Mouse (Mus musculus): Measurements from ENCODE around the gene Noxred1. TPM values are rescaled to one million over a fixed set of nuclear protein-coding genes. Genes with fewer than 3 reads are reported as not detected.
A peak's percentile ranks its signal among the peaks of the same experiment; 100 is the strongest.
"Not testable (repeated sequence)": the region's sequence is repeated elsewhere in the genome, so short reads cannot be mapped to it uniquely, and the experiment has no call there.

Gene Noxred1
- polyA plus RNA-seq, 1 experiment from 2014 or later, result 0.50 TPM

DNA sequence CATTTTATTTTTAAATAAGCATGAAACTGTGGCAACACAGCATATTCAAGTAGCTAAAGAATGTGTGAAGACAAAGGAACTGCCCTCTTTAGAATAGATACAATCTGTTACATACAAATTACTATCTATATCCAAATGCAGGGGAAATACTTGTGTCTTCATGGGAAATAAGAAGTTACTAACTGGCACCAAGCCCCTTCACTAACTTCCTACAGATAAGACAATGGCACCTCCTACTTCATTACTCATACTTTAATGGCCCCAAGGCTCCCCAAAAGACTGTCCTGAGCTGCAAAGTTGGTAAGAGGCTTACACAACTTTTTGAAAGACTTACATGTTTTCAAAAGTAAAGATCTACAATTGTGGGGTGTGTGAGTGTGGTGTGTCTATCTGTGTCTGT, 20.9 kb downstream of the Noxred1 start:
- no peak overlapping the region for H3K4me3 ChIP-seq
- DNase-seq (ENCODE audit: low spot score), result no peak
- H3K9me3 ChIP-seq, result no peaks in the 10 kb centered on the region
- no peaks in the 10 kb centered on the region for H3K36me3 ChIP-seq
- H3K4me1 ChIP-seq (replicated peaks), result no peaks in the 10 kb centered on the region
- no peak overlapping the region for H3K27ac ChIP-seq
- no peaks in the 10 kb centered on the region for H3K27me3 ChIP-seq (ENCODE audit: insufficient read depth, poor library complexity, severe bottlenecking)

DNA sequence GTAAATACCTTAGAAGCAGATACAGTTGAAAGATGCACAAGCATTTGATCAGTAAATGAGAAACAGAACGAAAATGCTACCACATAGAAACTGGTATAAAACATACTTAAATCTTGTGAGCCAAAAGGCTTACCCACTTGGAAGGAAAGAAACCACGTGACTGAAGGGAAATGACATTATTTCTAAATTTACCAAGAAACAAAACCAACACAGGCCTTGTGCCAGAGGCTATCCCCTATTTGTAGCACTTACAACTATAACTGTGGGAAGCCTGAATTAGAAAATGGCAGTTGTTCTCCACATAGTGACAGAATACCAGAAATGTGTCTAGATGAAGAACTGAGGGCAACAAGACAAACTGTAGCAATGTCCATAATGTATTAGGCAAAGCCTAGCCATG, 22.5 kb downstream of the Noxred1 start:
- H3K4me1 ChIP-seq (replicated peaks), result no peaks in the 10 kb centered on the region
- H3K36me3 ChIP-seq, result no peaks in the 10 kb centered on the region
- no peaks in the 10 kb centered on the region for H3K9me3 ChIP-seq
- no peak overlapping the region for H3K4me3 ChIP-seq
- no peak for DNase-seq (ENCODE audit: low spot score)
- whole genome bisulfite sequencing, result 74% methylated on average over 2 of the region's 2 CpGs
- H3K27ac ChIP-seq, result no peak overlapping the region
- H3K27me3 ChIP-seq (ENCODE audit: insufficient read depth, poor library complexity, severe bottlenecking), result no peaks in the 10 kb centered on the region

DNA sequence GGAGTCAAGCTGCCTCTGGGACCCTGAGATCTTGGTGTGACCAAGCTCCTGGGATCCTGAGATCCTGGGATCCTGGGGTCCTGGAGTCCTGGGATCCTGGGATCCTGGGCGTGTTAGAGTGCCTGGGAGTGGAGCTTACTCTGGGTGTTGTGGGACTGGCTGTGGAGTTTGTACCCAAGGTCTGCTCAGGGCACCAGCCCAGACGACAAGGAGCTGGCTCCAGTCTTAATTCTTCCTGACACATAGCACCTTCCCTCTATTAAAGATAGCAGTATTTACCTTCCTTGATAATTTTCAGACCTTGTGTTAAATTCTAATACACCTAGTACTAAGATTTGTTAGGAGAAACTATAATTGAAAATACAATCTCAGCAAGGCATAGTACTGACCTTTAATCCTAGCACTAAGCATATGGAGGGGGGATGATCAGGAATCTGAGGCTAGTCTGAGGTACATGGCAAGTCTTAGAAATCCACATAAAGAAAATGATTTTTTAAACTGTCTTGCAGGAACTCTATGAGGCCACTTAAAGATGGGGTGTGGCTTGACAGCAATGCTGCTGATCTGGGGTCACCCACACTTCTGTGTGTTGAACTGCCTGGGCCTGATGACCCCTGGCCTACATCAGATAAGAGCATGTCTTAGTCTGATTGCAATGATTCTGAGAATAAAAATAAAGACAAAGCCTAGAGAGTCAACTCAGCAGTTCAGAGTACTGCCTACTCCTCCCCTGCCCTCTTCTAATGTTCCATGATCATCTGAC, 25.5 kb downstream of the Noxred1 start:
- 75% methylated on average over 2 of the region's 2 CpGs for WGBS
- H3K4me3 ChIP-seq, result no peak overlapping the region
- DNase-seq (ENCODE audit: low spot score), result no peak

DNA sequence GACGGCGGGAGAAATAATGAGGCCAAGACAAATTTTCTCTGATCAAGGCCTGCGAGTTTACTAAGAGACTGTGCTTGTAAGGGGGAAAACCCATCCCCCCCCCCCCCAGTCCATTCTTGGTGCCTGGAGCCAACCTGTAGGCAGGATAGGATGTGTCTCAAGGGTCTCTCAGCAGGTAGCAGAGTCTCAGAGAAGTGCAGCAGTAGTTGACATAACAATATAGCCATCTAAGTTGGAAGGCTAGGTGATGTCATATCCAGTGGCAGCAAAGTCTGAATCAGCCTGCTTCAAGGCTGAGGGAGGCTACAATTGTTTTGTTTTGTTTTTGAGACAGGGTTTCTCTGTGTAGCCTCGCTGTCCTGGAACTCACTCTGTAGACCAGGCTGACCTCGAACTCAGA, 32.7 kb downstream of the Noxred1 start:
- not testable (repeated sequence) for H3K9me3 ChIP-seq; H3K27ac ChIP-seq; H3K27me3 ChIP-seq (ENCODE audit: insufficient read depth, poor library complexity, severe bottlenecking); H3K4me3 ChIP-seq; DNase-seq (ENCODE audit: low spot score); H3K36me3 ChIP-seq; H3K4me1 ChIP-seq (replicated peaks)
- 87% methylated on average over 5 of the region's 5 CpGs for WGBS

More for the DNA sequence above, 25.5 kb downstream of the Noxred1 start:
- Histone ChIP-seq H3K9me3 (no peaks in the 10 kb centered on the region), H3K27me3 (ENCODE audit: insufficient read depth, poor library complexity, severe bottlenecking) (no peaks in the 10 kb centered on the region), H3K4me1 (replicated peaks) (no peaks in the 10 kb centered on the region), H3K36me3 (no peaks in the 10 kb centered on the region), H3K27ac (no peak overlapping the region)

DNA sequence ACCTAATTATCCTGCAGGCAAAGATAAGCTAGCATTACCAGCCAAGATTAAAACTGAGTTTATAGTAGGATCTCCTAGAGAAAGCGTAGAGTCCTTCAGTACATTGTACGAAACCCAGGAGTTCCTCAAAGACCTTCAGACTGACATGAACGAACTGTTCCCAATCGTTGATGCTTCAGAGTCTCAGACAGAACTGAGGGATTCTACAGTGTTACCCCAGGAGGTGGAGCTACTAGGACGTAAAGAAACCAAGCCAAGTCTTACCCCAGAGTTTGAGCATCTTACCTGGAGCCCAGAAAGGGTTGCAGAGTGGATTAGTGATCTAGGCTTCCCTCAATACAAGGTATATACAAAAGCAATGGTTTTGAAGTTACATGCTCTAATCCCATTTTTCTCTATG, 36.8 kb downstream of the Noxred1 start:
- Histone ChIP-seq H3K36me3 (no peaks in the 10 kb centered on the region), H3K27ac (no peak overlapping the region), H3K4me1 (replicated peaks) (peaks cover 20% of the 10 kb centered on the region), H3K4me3 (no peak overlapping the region), H3K9me3 (no peaks in the 10 kb centered on the region), H3K27me3 (ENCODE audit: insufficient read depth, poor library complexity, severe bottlenecking) (peaks cover 7% of the 10 kb centered on the region; the same call in 1 of the 2 replicates)
- 73% methylated on average over 5 of the region's 5 CpGs for WGBS
- no peak for DNase-seq (ENCODE audit: low spot score)

DNA sequence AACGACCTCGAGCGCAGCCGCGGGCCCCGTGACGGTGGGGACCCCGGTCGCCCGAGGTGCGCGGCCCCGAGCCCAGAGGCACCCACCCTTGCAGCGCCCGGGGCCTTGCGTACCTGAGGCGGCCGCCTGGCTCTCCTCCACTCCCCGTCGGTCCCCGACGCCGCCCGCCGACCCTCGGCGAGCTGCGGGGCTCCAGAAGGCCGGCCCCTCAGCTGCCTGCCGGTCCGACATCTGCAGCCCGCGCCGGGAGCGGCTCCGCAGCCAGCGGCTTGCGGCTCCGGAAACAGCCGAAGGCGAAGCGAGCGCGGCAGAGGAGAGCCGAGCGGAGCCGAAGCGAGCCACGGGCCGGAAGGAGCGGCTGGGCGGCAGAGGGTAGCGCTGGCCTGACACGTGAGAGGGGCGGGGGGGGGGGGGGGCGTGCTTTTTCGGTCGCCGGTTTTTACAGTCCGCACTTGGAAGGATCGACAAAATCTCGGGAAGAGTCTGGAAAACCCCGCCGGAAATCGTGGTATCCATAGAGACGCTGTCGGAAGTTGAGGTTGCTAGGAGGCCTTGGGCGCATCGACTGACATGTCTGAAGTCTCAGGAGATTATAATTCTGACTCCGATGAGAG, 38.5 kb downstream of the Noxred1 start, which contains the start of gene Tmed8:
Tmed8 (minus strand) TSS at position 482 of the 614 bp plus-strand sequence.
- H3K36me3 ChIP-seq, result no peaks in the 10 kb centered on the region
- peak within 1 kb of the TSS; percentile 90 for H3K4me3 ChIP-seq
- H3K27ac ChIP-seq, result peak within 1 kb of the TSS; percentile 94
- peaks cover 20% of the 10 kb centered on the region for H3K4me1 ChIP-seq (replicated peaks)
- peak; percentile 88 for DNase-seq (ENCODE audit: low spot score)
- no peaks in the 10 kb centered on the region for H3K9me3 ChIP-seq
- under 1% methylated on average over 69 of the region's 70 CpGs for WGBS
- H3K27me3 ChIP-seq (ENCODE audit: insufficient read depth, poor library complexity, severe bottlenecking), result peaks cover 7% of the 10 kb centered on the region; the same call in 1 of the 2 replicates

DNA sequence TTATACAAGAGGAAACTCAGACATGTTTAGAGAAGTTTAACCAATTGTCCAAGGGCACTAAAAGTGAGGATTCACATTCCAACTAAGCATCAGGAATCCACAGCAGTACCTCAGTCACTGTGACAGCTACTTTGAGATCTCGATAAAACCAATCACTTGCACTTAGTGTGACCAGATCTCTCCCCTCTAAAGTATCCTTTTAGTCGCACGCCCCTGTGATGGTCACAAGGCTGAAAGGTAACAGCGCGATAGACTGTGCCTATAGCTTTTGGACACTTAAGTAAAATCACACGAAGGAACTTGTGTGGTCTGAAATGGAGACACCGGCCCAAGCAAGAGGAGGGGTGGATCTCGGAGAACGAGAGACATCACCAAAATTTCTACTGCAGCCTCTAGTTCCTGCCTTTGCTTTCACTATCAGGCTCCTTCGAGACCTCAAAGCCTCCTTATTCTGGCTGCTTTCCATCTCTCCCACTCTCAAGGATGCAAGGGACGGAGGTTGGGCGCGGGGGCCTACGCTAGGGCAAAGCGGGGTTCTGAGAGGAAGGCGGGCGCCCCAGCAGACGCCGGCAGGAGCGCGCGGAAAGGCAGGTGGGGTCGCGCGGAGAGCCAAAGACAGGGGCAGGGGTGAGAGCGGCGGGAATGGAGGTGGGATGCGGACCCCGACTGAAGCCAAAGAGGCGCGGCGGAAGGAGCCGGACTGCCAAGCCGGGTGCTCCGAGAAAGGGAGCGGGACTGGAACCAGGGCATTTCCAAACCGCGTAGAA, 39.1 kb downstream of the Noxred1 start, which contains the start of gene Samd15:
Samd15 (plus strand) TSS at position 518 of the 767 bp plus-strand sequence.
- H3K36me3 ChIP-seq, result no peaks in the 10 kb centered on the region
- H3K9me3 ChIP-seq, result no peaks in the 10 kb centered on the region
- H3K27me3 ChIP-seq (ENCODE audit: insufficient read depth, poor library complexity, severe bottlenecking), result peaks cover 7% of the 10 kb centered on the region; the same call in 1 of the 2 replicates
- peak within 1 kb of the TSS; percentile 90 for H3K4me3 ChIP-seq
- peak within 1 kb of the TSS; percentile 94 for H3K27ac ChIP-seq
- no peak for DNase-seq (ENCODE audit: low spot score)
- peaks cover 20% of the 10 kb centered on the region for H3K4me1 ChIP-seq (replicated peaks)
- 1% methylated on average over 38 of the region's 38 CpGs for WGBS

DNA sequence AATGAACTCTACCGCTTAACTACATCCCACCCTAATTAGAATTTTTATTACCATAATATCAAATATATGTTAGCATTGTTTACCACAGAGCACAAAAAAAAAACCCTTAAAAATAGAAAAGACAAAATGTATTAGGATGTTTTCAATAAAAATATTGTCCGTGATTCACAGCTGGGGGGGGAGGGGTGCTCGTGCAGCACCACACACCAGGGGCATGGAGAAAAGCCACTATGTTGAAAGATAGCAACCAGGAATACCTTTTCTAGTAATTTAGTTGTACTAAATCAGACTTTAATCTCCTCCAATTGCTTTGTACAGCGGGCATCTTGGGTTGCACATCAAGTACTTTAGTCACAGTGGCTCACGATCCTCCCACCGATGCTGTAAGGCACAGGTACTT, 39.7 kb downstream of the Noxred1 start:
- peaks cover 20% of the 10 kb centered on the region for H3K4me1 ChIP-seq (replicated peaks)
- no peak for DNase-seq (ENCODE audit: low spot score)
- H3K4me3 ChIP-seq, result peak overlapping the region; percentile 90
- H3K36me3 ChIP-seq, result no peaks in the 10 kb centered on the region
- no peaks in the 10 kb centered on the region for H3K9me3 ChIP-seq
- peaks cover 7% of the 10 kb centered on the region; the same call in 1 of the 2 replicates for H3K27me3 ChIP-seq (ENCODE audit: insufficient read depth, poor library complexity, severe bottlenecking)
- 59% methylated on average over 6 of the region's 6 CpGs for WGBS
- no peak overlapping the region for H3K27ac ChIP-seq

DNA sequence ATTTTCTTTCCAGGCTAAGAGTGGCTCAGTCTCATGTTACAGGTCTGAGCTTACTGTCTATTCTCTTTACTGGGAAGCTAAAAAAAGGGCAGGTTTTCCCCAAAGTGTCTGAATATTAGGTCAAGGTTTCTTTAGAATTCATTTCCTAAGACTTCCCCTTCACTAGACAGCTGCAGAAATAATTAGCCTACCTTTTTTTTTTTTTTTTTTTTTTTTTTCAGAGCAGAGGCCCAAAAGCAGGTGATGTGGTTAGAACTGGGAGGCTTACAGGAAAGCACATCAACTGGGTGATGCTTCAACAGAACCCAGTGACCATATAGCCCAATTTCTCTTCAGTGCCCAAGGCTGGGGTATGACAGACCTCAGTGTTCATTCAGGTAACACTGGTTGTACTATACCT, 42.2 kb downstream of the Noxred1 start:
- H3K9me3 ChIP-seq, result no peaks in the 10 kb centered on the region
- no peaks in the 10 kb centered on the region for H3K36me3 ChIP-seq
- no peak overlapping the region for H3K4me3 ChIP-seq
- no peaks in the 10 kb centered on the region for H3K27me3 ChIP-seq (ENCODE audit: insufficient read depth, poor library complexity, severe bottlenecking)
- DNase-seq (ENCODE audit: low spot score), result no peak
- peaks cover 25% of the 10 kb centered on the region for H3K4me1 ChIP-seq (replicated peaks)
- no peak overlapping the region for H3K27ac ChIP-seq

DNA sequence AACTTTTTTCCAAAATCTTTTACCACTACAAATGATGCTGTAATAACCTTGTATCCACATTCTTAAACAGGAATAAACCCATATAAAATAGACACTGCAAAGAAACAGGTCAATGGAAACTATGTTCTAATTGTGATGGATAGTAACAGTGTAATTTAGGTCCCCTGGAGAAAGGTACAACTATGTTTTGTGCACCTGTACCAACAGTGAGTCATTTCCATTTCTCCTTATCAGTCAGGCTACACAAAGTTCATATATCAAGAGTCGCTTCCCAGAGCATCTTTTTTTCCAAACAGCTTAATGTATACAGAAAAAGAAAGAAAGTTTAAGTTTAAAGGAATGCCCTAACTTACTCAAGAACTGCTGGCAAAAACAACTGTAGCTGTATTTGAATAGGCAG, 43.5 kb downstream of the Noxred1 start:
- 90% methylated on average over 1 of the region's 1 CpGs for WGBS
- no peak overlapping the region for H3K27ac ChIP-seq
- H3K27me3 ChIP-seq (ENCODE audit: insufficient read depth, poor library complexity, severe bottlenecking), result no peaks in the 10 kb centered on the region
- H3K9me3 ChIP-seq, result no peaks in the 10 kb centered on the region
- no peak overlapping the region for H3K4me3 ChIP-seq
- H3K4me1 ChIP-seq (replicated peaks), result peaks cover 25% of the 10 kb centered on the region
- H3K36me3 ChIP-seq, result no peaks in the 10 kb centered on the region
- no peak for DNase-seq (ENCODE audit: low spot score)

DNA sequence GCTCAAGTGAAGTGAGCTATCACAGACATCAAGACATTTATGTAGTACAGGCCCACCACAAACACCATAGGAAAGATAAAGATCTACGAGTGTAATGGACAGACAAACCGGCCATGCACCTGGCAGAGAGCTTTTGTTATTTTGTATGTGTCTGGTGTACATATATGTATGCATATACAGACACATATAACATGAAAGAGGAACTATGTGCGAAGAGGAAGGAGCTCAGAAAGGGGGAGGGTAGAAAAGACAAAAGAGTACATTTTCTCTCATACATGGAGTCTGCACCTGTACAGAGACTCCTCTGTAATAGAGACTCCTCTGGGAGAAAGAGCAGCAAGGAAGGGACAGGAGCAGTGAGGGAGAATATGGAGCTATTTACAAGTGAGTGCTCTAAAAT, 45.5 kb downstream of the Noxred1 start:
- H3K27ac ChIP-seq, result no peak overlapping the region
- peaks cover 3% of the 10 kb centered on the region; the same call in 1 of the 2 replicates for H3K36me3 ChIP-seq
- H3K9me3 ChIP-seq, result no peaks in the 10 kb centered on the region
- DNase-seq (ENCODE audit: low spot score), result no peak
- peaks cover 9% of the 10 kb centered on the region; the same call in 1 of the 2 replicates for H3K4me1 ChIP-seq (replicated peaks)
- H3K4me3 ChIP-seq, result no peak overlapping the region
- WGBS, result 91% methylated on average over 3 of the region's 3 CpGs
- H3K27me3 ChIP-seq (ENCODE audit: insufficient read depth, poor library complexity, severe bottlenecking), result no peaks in the 10 kb centered on the region

DNA sequence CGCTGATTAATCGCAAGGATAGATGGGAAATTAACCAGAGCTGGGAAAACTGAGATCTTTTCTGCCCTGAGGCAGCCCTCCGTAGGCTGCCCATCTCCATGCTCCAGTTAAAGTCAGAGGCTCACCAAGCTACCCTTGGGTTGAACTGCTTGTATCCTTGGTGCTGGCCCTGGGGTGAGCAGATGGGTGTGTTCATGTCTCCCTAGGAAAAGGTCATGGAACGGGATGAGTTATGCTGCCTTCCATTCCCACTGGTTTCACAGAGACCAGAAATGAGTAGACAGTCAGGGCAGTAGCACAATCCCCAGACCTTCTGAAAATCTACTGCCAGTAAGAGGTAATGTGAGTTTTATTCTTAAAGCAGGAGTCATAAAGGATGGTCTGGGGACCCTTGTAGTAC, 60.9 kb downstream of the Noxred1 start:
- H3K27ac ChIP-seq, result no peak overlapping the region
- H3K27me3 ChIP-seq (ENCODE audit: insufficient read depth, poor library complexity, severe bottlenecking), result no peaks in the 10 kb centered on the region
- no peaks in the 10 kb centered on the region for H3K9me3 ChIP-seq
- WGBS, result 96% methylated on average over 4 of the region's 4 CpGs
- H3K36me3 ChIP-seq, result peaks cover 41% of the 10 kb centered on the region
- H3K4me1 ChIP-seq (replicated peaks), result no peaks in the 10 kb centered on the region
- DNase-seq (ENCODE audit: low spot score), result no peak
- no peak overlapping the region for H3K4me3 ChIP-seq
